Mouse (Mus musculus) bone marrow macrophage, adult 2 months (primary cell): ENCODE results near the gene Nkd1. TPM values are rescaled to one million over a fixed set of nuclear protein-coding genes. Genes with fewer than 3 reads are reported as not detected.

Experiments used
- H3K27ac ChIP-seq: 2 replicates; pipeline ENCODE4 v1.5.1; 2012; ENCODE audit warnings: low read depth, low read length; ENCODE audit not compliant: insufficient read depth
- H3K4me1 ChIP-seq: 2 replicates; pipeline ENCODE4 v1.6.1; 2012; ENCODE audit warnings: low read length; ENCODE audit not compliant: control insufficient read depth, insufficient read depth
- H3K4me3 ChIP-seq: 2 replicates; pipeline ENCODE4 v1.5.1; 2012; ENCODE audit warnings: mild to moderate bottlenecking, low read length, moderate library complexity; ENCODE audit not compliant: insufficient read depth
- CTCF ChIP-seq: IDR thresholded peaks from 2 replicates; pipeline ENCODE4 v1.5.1; 2012; ENCODE audit warnings: low read depth, mild to moderate bottlenecking, low read length, moderate library complexity
- POLR2A ChIP-seq: IDR thresholded peaks from 2 replicates; pipeline ENCODE4 v1.6.1; 2012; ENCODE audit warnings: mild to moderate bottlenecking, low read depth, low read length, borderline replicate concordance
- polyA plus RNA-seq: library from polyadenylated mRNA; stranded (reverse); fragments of >200 nt; gene quantifications from 2 replicates; pipeline ENCODE4 v1.2.4, GENCODE M21; 2012; ENCODE audit not compliant: missing spikeins, insufficient read depth, insufficient read length

Nkd1 gene
- polyA plus RNA-seq, 1 experiment: not detected

- no peak overlapping the region for H3K4me3 ChIP-seq
- TF ChIP-seq CTCF: no peak
- TF ChIP-seq POLR2A: no peak
- H3K4me1 ChIP-seq: peaks cover 27% of the 10 kb centered on the region
- no peak overlapping the region for H3K27ac ChIP-seq
Observed at GRCm38 (mm10) chr8:88642734-88643564, 121.8 kb downstream of the Nkd1 start.

Other genes starting within 250 kb of the Nkd1 start
- 145 and 146 TPM in 2 replicates for gene Adcy7, start 249.0 kb upstream of the Nkd1 start, polyA plus RNA-seq
- gene Brd7, start 159.2 kb upstream of the Nkd1 start, polyA plus RNA-seq: 92.1 and 96.7 TPM in 2 replicates
- gene Snx20, start 114.8 kb downstream of the Nkd1 start, polyA plus RNA-seq: 82.4 and 85.5 TPM in 2 replicates
- gene Nod2, start 126.0 kb downstream of the Nkd1 start, polyA plus RNA-seq: 4.1 and 4.2 TPM in 2 replicates
- gene Cyld, start 175.7 kb downstream of the Nkd1 start, polyA plus RNA-seq: 28.1 and 33.9 TPM in 2 replicates